Mouse (Mus musculus) olfactory bulb, adult 2 months (tissue): ENCODE data around the gene Llph.

Experiments used
- CTCF ChIP-seq: fragments of 200-500 bp; IDR thresholded peaks from 2 replicates; pipeline ENCODE4 v1.5.1; 2012; ENCODE audit warnings: low read depth, mild to moderate bottlenecking, low read length, moderate library complexity; ENCODE audit not compliant: insufficient read depth
- POLR2A ChIP-seq: fragments of 200-500 bp; IDR thresholded peaks from 2 replicates; pipeline ENCODE4 v1.6.1; 2012; ENCODE audit warnings: mild to moderate bottlenecking, low read depth, low read length, moderate library complexity; ENCODE audit not compliant: insufficient read depth

DNA sequence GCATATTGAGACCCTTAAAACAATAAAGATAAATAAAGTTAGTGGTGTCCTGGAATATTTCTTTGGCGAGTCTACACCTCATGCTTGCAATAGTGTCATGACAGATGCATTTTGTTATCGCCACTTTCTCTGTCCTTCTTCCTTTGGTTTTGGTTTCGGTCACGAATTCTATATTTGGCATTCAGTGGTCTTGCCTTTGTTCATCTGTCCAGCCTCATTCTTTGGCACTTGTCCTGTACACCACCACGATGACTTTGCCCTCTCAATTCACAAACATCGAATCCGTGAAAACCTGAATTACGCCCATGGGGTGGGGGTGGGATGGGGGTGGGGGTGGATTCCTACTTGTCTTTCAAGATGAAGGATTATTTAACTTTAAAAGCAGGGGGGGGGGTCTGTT is 18.9 kb upstream of the Llph start:
- TF ChIP-seq CTCF (no peak), POLR2A (no peak)
